Mouse (Mus musculus) cortical plate, adult 2 months (tissue): ENCODE measurements around the gene Atp2c1. TPM values are rescaled to one million over a fixed set of nuclear protein-coding genes. Genes with fewer than 3 reads are reported as not detected.

Experiments used
- H3K27ac ChIP-seq: fragments of 200-500 bp; 2 replicates; pipeline ENCODE4 v1.5.1; 2012; ENCODE audit warnings: low read length, control low read depth, inconsistent platforms; ENCODE audit not compliant: insufficient read depth
- H3K4me1 ChIP-seq: fragments of 200-500 bp; 2 replicates; pipeline ENCODE4 v1.6.1; 2011; ENCODE audit warnings: low read length; ENCODE audit not compliant: control insufficient read depth, insufficient read depth
- H3K4me3 ChIP-seq: fragments of 200-500 bp; 2 replicates; pipeline ENCODE4 v1.5.1; 2011; ENCODE audit warnings: mild to moderate bottlenecking, low read length, control low read depth; ENCODE audit not compliant: insufficient read depth
- CTCF ChIP-seq: fragments of 200-500 bp; IDR thresholded peaks from 2 replicates; pipeline ENCODE4 v1.5.1; 2011; ENCODE audit warnings: mild to moderate bottlenecking, control low read depth, low read length; ENCODE audit not compliant: insufficient read depth; ENCODE audit errors: extremely low read depth
- POLR2A ChIP-seq: fragments of 200-500 bp; IDR thresholded peaks from 2 replicates; pipeline ENCODE4 v1.6.1; 2011; ENCODE audit warnings: mild to moderate bottlenecking, low read length, control low read depth; ENCODE audit not compliant: insufficient read depth; ENCODE audit errors: extremely low read depth
- polyA plus RNA-seq: library from polyadenylated mRNA; depleted of rRNA; stranded (reverse); fragments of >200 nt; gene quantifications from 2 replicates; pipeline ENCODE4 v1.2.3, GENCODE M21; 2012; rRNA removed

Atp2c1 gene
- polyA plus RNA-seq, 1 experiment: 131 TPM

DNA sequence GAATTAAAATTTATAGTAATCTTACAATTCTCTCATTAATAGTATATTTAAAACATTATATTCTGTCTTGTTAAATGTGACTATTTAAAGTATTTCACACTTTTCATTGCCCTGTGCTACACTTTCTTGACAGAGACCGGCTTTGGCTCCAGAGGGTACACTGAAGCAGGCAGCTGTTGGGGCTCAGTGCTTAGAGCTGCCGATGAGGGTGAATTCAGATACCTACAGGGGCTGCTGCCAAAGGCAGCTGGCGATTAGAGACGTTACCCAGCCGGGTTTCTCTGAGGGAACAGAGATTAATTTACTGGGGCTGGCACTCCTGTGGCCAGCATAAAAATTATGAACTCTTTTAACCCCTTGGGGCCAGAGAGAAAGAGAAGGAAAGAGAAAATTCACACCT, 152.8 kb downstream of the Atp2c1 start:
- Histone ChIP-seq H3K4me3 (no peak overlapping the region), H3K4me1 (no peaks in the 10 kb centered on the region; the same call in 1 of the 2 replicates), H3K27ac (no peak overlapping the region)
- TF ChIP-seq CTCF: no peak
- TF ChIP-seq POLR2A: no peak

GRCm38 (mm10) chr9:105368605-105369004, 158.5 kb downstream of the Atp2c1 start:
- Histone ChIP-seq H3K27ac (no peak overlapping the region), H3K4me1 (no peaks in the 10 kb centered on the region), H3K4me3 (no peak overlapping the region)
- TF ChIP-seq POLR2A: no peak
- no peak for TF ChIP-seq CTCF

DNA sequence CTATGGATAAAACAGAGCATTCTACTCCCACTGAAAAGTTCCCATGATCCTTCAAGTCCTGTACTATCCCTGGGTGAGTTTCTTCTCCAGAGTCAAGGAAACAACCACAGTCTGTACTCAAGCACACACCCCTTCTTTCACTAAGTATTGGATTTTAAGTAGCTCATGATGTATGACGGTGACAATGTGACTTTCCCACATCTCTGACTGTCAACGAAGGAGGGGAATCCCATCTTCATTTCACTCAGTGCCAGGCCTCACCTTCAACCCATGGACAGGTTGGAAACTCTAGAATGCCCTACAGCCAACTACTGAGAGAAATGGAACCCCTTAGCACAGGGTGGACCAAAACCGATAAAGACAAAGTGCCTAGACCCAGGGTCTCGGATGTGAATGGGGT, 160.9 kb downstream of the Atp2c1 start:
- TF ChIP-seq POLR2A: no peak
- TF ChIP-seq CTCF: no peak
- no peak overlapping the region for H3K27ac ChIP-seq
- no peak overlapping the region for H3K4me3 ChIP-seq
- H3K4me1 ChIP-seq: no peaks in the 10 kb centered on the region

GRCm38 (mm10) chr9:105363520-105364231, 163.4 kb downstream of the Atp2c1 start:
- no peaks in the 10 kb centered on the region for H3K4me1 ChIP-seq
- TF ChIP-seq POLR2A (no peak), CTCF (no peak)
- H3K27ac ChIP-seq: no peak overlapping the region
- H3K4me3 ChIP-seq: no peak overlapping the region

DNA sequence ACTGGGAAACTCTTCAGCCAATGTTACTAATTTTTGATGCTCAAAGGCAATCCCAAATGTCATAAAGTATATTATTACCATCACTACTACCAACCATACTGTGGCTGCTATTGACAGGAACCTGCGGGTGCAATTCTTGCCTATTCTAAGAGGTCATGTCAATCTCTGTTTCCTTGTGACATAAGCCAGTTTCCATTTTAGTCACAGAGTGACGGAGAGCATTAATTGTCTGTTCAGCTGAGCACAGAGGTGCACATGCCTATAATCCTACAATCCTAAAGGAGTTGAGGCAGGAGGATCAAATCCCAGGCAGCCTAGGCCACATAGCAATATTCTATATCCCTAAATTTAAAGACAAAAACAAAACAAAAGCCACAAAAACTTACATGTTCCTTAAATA, 164.9 kb downstream of the Atp2c1 start:
- TF ChIP-seq POLR2A (no peak), CTCF (no peak)
- no peak overlapping the region for H3K4me3 ChIP-seq
- H3K27ac ChIP-seq: no peak overlapping the region
- no peaks in the 10 kb centered on the region for H3K4me1 ChIP-seq

Other genes starting within 250 kb of the Atp2c1 start
- gene Aste1, start 131.9 kb downstream of the Atp2c1 start, polyA plus RNA-seq: 7.6 and 8.8 TPM in 2 replicates
- 1.1 and 1.6 TPM in 2 replicates for gene Nek11, start 131.8 kb downstream of the Atp2c1 start, polyA plus RNA-seq
- gene Pik3r4, start 115.7 kb upstream of the Atp2c1 start, polyA plus RNA-seq: 25.3 and 26.3 TPM in 2 replicates